Comparison of ENCODE assay signal across 10 mouse cellular contexts in the genomic region with DNA sequence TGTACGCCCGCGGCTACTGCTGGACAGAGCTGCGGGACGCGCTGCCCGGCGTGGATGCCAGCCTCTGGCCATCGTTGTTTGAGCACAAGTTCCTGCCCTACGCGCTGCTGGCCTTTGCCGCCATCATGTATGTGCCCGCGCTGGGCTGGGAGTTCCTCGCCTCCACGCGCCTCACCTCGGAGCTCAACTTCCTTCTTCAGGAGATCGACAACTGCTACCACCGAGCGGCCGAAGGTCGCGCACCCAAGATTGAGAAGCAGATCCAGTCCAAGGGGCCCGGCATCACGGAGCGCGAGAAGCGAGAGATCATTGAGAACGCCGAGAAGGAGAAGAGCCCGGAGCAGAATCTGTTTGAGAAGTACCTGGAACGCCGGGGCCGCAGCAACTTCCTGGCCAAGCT. TPM values are rescaled to one million over a fixed set of nuclear protein-coding genes. Genes with fewer than 3 reads are reported as not detected.
DNase-seq lines count a peak whose midpoint lies in the region; ATAC-seq lines count a peak whose summit lies in the region.
"Had no signal": no experiment of that assay in that cellular context is flagged by ENCODE, and none has a peak within 500 bp of the region (broad histone marks: within the 10 kb centered on the region; RNA-seq: fewer than 3 reads in every experiment).

No protein-coding gene starts in this region.

- no peak overlapping the region for H3K9ac ChIP-seq in heart, embryonic 16.5 days (ENCODE audit: low read length)
- 0 out of 2 replicates have a peak overlapping the region, but pooled peaks have one; percentile 24 for H3K9ac ChIP-seq in midbrain, embryonic 12.5 days (replicated peaks)
- H3K9ac ChIP-seq in midbrain, embryonic 15.5 days, result no peak overlapping the region
- no peak overlapping the region; the same call in 1 of the 2 replicates for H3K9ac ChIP-seq in intestine, embryonic 15.5 days
- H3K9ac ChIP-seq in stomach, embryonic 16.5 days (ENCODE audit: low read length), result peak overlapping the region; percentile 50

- H3K27me3 ChIP-seq in heart, embryonic 16.5 days (ENCODE audit: control insufficient read depth, insufficient read depth, low read length), result peaks cover 27% of the 10 kb centered on the region
- H3K27me3 ChIP-seq in midbrain, embryonic 12.5 days, result peaks cover 78% of the 10 kb centered on the region
- H3K27me3 ChIP-seq in midbrain, embryonic 15.5 days (replicated peaks), result peaks cover 27% of the 10 kb centered on the region
- peaks cover 32% of the 10 kb centered on the region for H3K27me3 ChIP-seq in intestine, embryonic 15.5 days (replicated peaks)
- H3K27me3 ChIP-seq in stomach, embryonic 16.5 days (ENCODE audit: control insufficient read depth, insufficient read depth, low read length), result peaks cover 29% of the 10 kb centered on the region

- no peaks in the 10 kb centered on the region for H3K36me3 ChIP-seq in heart, embryonic 16.5 days (ENCODE audit: control insufficient read depth, insufficient read depth)
- no peaks in the 10 kb centered on the region for H3K36me3 ChIP-seq in midbrain, embryonic 12.5 days
- H3K36me3 ChIP-seq in midbrain, embryonic 15.5 days (replicated peaks), result peaks cover 6% of the 10 kb centered on the region; the same call in 1 of the 2 replicates
- H3K36me3 ChIP-seq in intestine, embryonic 15.5 days, result no peaks in the 10 kb centered on the region
- H3K36me3 ChIP-seq in stomach, embryonic 16.5 days (ENCODE audit: control insufficient read depth, insufficient read depth, low read length), result no peaks in the 10 kb centered on the region
- H3K36me3 ChIP-seq: G1E had no signal

- H3K27ac ChIP-seq in heart, embryonic 16.5 days (ENCODE audit: low read length), result no peak overlapping the region
- H3K27ac ChIP-seq in midbrain, embryonic 12.5 days (replicated peaks), result no peak overlapping the region
- no peak overlapping the region for H3K27ac ChIP-seq in midbrain, embryonic 15.5 days
- H3K27ac ChIP-seq in intestine, embryonic 15.5 days, result no peak overlapping the region
- H3K27ac ChIP-seq in stomach, embryonic 16.5 days (ENCODE audit: low read length), result no peak overlapping the region
- H3K27ac ChIP-seq: gastrocnemius, adult 2 months had no signal

- peak overlapping the region; percentile 3; the same call in 1 of the 2 replicates for H3K4me3 ChIP-seq in heart, embryonic 16.5 days (ENCODE audit: low read length)
- H3K4me3 ChIP-seq in midbrain, embryonic 12.5 days, result 0 out of 2 replicates have a peak overlapping the region, but pooled peaks have one; percentile 10
- H3K4me3 ChIP-seq in midbrain, embryonic 15.5 days, result no peak overlapping the region
- H3K4me3 ChIP-seq in intestine, embryonic 15.5 days (replicated peaks), result peak overlapping the region; percentile 22
- H3K4me3 ChIP-seq in stomach, embryonic 16.5 days (replicated peaks; ENCODE audit: low read length), result peak overlapping the region; percentile 33
- H3K4me3 ChIP-seq: gastrocnemius, adult 2 months had no signal

- no peak for DNase-seq in heart, adult 18-20 months
- no peak for DNase-seq in spleen, adult 12 weeks (ENCODE audit: low spot score)
- no peak for DNase-seq in Muller cell, postnatal 12 days (ENCODE audit: inconsistent ontology term)
- DNase-seq: gastrocnemius, adult 2 months had no signal

- H3K4me2 ChIP-seq in heart, embryonic 16.5 days (ENCODE audit: low read depth, low read length), result peak overlapping the region; percentile 39
- no peak overlapping the region; the same call in none of the 2 replicates for H3K4me2 ChIP-seq in midbrain, embryonic 12.5 days (replicated peaks)
- no peak overlapping the region for H3K4me2 ChIP-seq in midbrain, embryonic 15.5 days
- peak overlapping the region; percentile 59 for H3K4me2 ChIP-seq in intestine, embryonic 15.5 days (replicated peaks)
- H3K4me2 ChIP-seq in stomach, embryonic 16.5 days (ENCODE audit: low read depth, low read length), result peak overlapping the region; percentile 53

- no peaks in the 10 kb centered on the region for H3K9me3 ChIP-seq in heart, embryonic 16.5 days (replicated peaks; ENCODE audit: control insufficient read depth, low read length)
- H3K9me3 ChIP-seq in midbrain, embryonic 12.5 days, result no peaks in the 10 kb centered on the region
- H3K9me3 ChIP-seq in midbrain, embryonic 15.5 days, result no peaks in the 10 kb centered on the region
- H3K9me3 ChIP-seq in intestine, embryonic 15.5 days, result no peaks in the 10 kb centered on the region
- H3K9me3 ChIP-seq in stomach, embryonic 16.5 days (replicated peaks; ENCODE audit: control insufficient read depth, low read length), result no peaks in the 10 kb centered on the region

- no peaks in the 10 kb centered on the region for H3K4me1 ChIP-seq in heart, embryonic 16.5 days (ENCODE audit: control insufficient read depth, insufficient read depth, low read length)
- no peaks in the 10 kb centered on the region for H3K4me1 ChIP-seq in midbrain, embryonic 12.5 days
- no peaks in the 10 kb centered on the region for H3K4me1 ChIP-seq in midbrain, embryonic 15.5 days
- H3K4me1 ChIP-seq in intestine, embryonic 15.5 days (replicated peaks), result peaks cover 4% of the 10 kb centered on the region; the same call in 1 of the 2 replicates
- peaks cover 4% of the 10 kb centered on the region for H3K4me1 ChIP-seq in stomach, embryonic 16.5 days (ENCODE audit: control insufficient read depth, insufficient read depth, low read length)

- 26% methylated on average over 35 of the region's 35 CpGs for WGBS in heart, embryonic 16.5 days
- 40% methylated on average over 35 of the region's 35 CpGs for WGBS in midbrain, embryonic 12.5 days
- 50% methylated on average over 35 of the region's 35 CpGs for WGBS in midbrain, embryonic 15.5 days
- WGBS in intestine, embryonic 15.5 days, result 17% methylated on average over 35 of the region's 35 CpGs
- 22% methylated on average over 35 of the region's 35 CpGs for WGBS in stomach, embryonic 16.5 days

- ATAC-seq in heart, embryonic 16.5 days (replicated peaks; ENCODE audit: extremely low read depth, insufficient read depth, low FRiP score), result no peak
- ATAC-seq in midbrain, embryonic 12.5 days (ENCODE audit: low FRiP score, low read depth), result no peak
- ATAC-seq in midbrain, embryonic 15.5 days (replicated peaks), result no peak
- 0 out of 2 replicates have a peak, but pooled peaks have one; percentile 13 for ATAC-seq in intestine, embryonic 15.5 days
- ATAC-seq in stomach, embryonic 16.5 days (ENCODE audit: insufficient read depth, low FRiP score), result no peak

RNA-seq across cellular contexts. Expression of gene Trabd, which starts 7.3 kb away (rescaled TPM):
- 54.0 and 55.9 TPM in 2 replicates for polyA plus RNA-seq in heart, embryonic 16.5 days (2015; fragmentation: Nextera tagmentation; extraction: Ambion mirVana)
- total RNA-seq in heart, adult 18-20 months (2021), result 10 to 100 TPM; 46.6 to 56.5 TPM
- polyA plus RNA-seq in midbrain, embryonic 12.5 days (2016; fragmentation: Nextera tagmentation; extraction: Ambion mirVana), result 47.9 and 49.2 TPM in 2 replicates
- polyA plus RNA-seq in midbrain, embryonic 15.5 days (2015; fragmentation: Nextera tagmentation; extraction: Ambion mirVana), result 39.3 and 40.2 TPM in 2 replicates
- polyA plus RNA-seq in intestine, embryonic 15.5 days (2015; fragmentation: Nextera tagmentation; extraction: Ambion mirVana), result 46.4 and 56.6 TPM in 2 replicates
- 59.9 and 70.2 TPM in 2 replicates for polyA plus RNA-seq in stomach, embryonic 16.5 days (2015; fragmentation: Nextera tagmentation; extraction: Ambion mirVana)

RNA-seq across cellular contexts. Expression of gene Panx2, which starts 8.1 kb away (rescaled TPM):
- polyA plus RNA-seq in heart, embryonic 16.5 days (2015; fragmentation: Nextera tagmentation; extraction: Ambion mirVana), result 1.3 and 1.4 TPM in 2 replicates
- 1 to 10 TPM; 2.0 to 2.4 TPM for total RNA-seq in heart, adult 18-20 months (2021)
- polyA plus RNA-seq in midbrain, embryonic 12.5 days (2016; fragmentation: Nextera tagmentation; extraction: Ambion mirVana), result 1.6 and 2.1 TPM in 2 replicates
- 8.5 and 9.1 TPM in 2 replicates for polyA plus RNA-seq in midbrain, embryonic 15.5 days (2015; fragmentation: Nextera tagmentation; extraction: Ambion mirVana)
- 0.21 and 0.59 TPM in 2 replicates for polyA plus RNA-seq in intestine, embryonic 15.5 days (2015; fragmentation: Nextera tagmentation; extraction: Ambion mirVana)
- 0.40 and 1.2 TPM in 2 replicates for polyA plus RNA-seq in stomach, embryonic 16.5 days (2015; fragmentation: Nextera tagmentation; extraction: Ambion mirVana)
- total RNA-seq: gastrocnemius, adult 2 months had no signal

RNA-seq across cellular contexts. Expression of gene Selenoo, which starts 21.3 kb away (rescaled TPM):
- 11.0 and 14.0 TPM in 2 replicates for polyA plus RNA-seq in heart, embryonic 16.5 days (2015; fragmentation: Nextera tagmentation; extraction: Ambion mirVana)
- 10 to 100 TPM; 16.1 to 16.5 TPM for total RNA-seq in heart, adult 18-20 months (2021)
- 23.7 and 28.1 TPM in 2 replicates for polyA plus RNA-seq in midbrain, embryonic 12.5 days (2016; fragmentation: Nextera tagmentation; extraction: Ambion mirVana)
- polyA plus RNA-seq in midbrain, embryonic 15.5 days (2015; fragmentation: Nextera tagmentation; extraction: Ambion mirVana), result 20.4 and 22.4 TPM in 2 replicates
- polyA plus RNA-seq in intestine, embryonic 15.5 days (2015; fragmentation: Nextera tagmentation; extraction: Ambion mirVana), result 15.9 and 17.6 TPM in 2 replicates
- 13.4 and 15.0 TPM in 2 replicates for polyA plus RNA-seq in stomach, embryonic 16.5 days (2015; fragmentation: Nextera tagmentation; extraction: Ambion mirVana)

RNA-seq across cellular contexts. Expression of gene Tubgcp6, which starts 55.3 kb away (rescaled TPM):
- polyA plus RNA-seq in heart, embryonic 16.5 days (2015; fragmentation: Nextera tagmentation; extraction: Ambion mirVana), result 9.1 and 9.8 TPM in 2 replicates
- 1 to 10 TPM; 7.4 to 8.5 TPM for total RNA-seq in heart, adult 18-20 months (2021)
- polyA plus RNA-seq in midbrain, embryonic 12.5 days (2016; fragmentation: Nextera tagmentation; extraction: Ambion mirVana), result 25.0 and 25.1 TPM in 2 replicates
- polyA plus RNA-seq in midbrain, embryonic 15.5 days (2015; fragmentation: Nextera tagmentation; extraction: Ambion mirVana), result 20.1 and 21.2 TPM in 2 replicates
- 10.5 and 12.6 TPM in 2 replicates for polyA plus RNA-seq in intestine, embryonic 15.5 days (2015; fragmentation: Nextera tagmentation; extraction: Ambion mirVana)
- 13.2 and 13.5 TPM in 2 replicates for polyA plus RNA-seq in stomach, embryonic 16.5 days (2015; fragmentation: Nextera tagmentation; extraction: Ambion mirVana)

Comparison
In these comparisons a context has a peak if more than half of its experiments do, and no peak if none do; other contexts are left out.
1. H3K9ac ChIP-seq: peak in midbrain, embryonic 12.5 days (single experiment) and stomach, embryonic 16.5 days (single experiment); none in heart, embryonic 16.5 days (single experiment), midbrain, embryonic 15.5 days (single experiment) and intestine, embryonic 15.5 days (single experiment).
2. H3K4me2 ChIP-seq: peak in heart, embryonic 16.5 days (single experiment), intestine, embryonic 15.5 days (single experiment) and stomach, embryonic 16.5 days (single experiment); none in midbrain, embryonic 12.5 days (single experiment) and midbrain, embryonic 15.5 days (single experiment).